Mouse (Mus musculus): ENCODE results near the gene Dop1b. TPM values are rescaled to one million over a fixed set of nuclear protein-coding genes. Genes with fewer than 3 reads are reported as not detected.

The Dop1b gene
- polyA plus RNA-seq, 1 experiment from 2014 or later, result 9.9 TPM

DNA sequence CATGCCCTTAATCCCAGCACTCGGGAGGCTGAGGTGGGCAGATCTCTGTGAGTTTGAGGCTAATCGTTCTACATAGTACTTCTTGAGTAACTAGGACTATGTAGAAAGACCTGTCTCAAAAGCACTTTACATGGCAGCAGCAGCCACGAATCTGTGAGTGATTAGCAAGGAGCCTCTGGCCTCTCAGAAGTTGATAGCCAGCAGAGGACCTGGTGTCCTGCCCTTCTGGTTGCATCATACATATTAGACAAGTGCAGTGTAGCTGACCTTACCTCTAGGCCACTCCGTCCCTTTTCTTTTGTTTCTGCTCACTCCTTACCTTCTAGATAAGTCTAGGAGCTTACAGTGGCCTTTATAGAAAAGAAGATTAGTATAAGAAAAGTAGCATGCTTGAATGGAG, 148.3 kb downstream of the Dop1b start:
- no peak for ATAC-seq (ENCODE audit: low FRiP score, low read depth)
- Histone ChIP-seq H3K27ac (no peak overlapping the region), H3K27me3 (no peaks in the 10 kb centered on the region), H3K9ac (no peak overlapping the region), H3K4me1 (no peaks in the 10 kb centered on the region), H3K36me3 (peaks cover 86% of the 10 kb centered on the region), H3K4me3 (no peak overlapping the region), H3K9me3 (no peaks in the 10 kb centered on the region), H3K4me2 (replicated peaks) (no peak overlapping the region)
- WGBS, result 88% methylated on average over 4 of the region's 4 CpGs

Other genes starting within 250 kb of the Dop1b start
- 14.2 and 18.6 TPM in 2 replicates for gene Setd4, start 107.8 kb upstream of the Dop1b start, polyA plus RNA-seq (2015; fragmentation: Nextera tagmentation; extraction: Ambion mirVana)
- gene Cbr1, start 106.1 kb upstream of the Dop1b start, polyA plus RNA-seq (2015; fragmentation: Nextera tagmentation; extraction: Ambion mirVana), result 124 TPM in 2 replicates
- not detected in 2 replicates for gene Gm5678, start 83.8 kb upstream of the Dop1b start, polyA plus RNA-seq (2015; fragmentation: Nextera tagmentation; extraction: Ambion mirVana)
- 2.4 and 3.2 TPM in 2 replicates for gene Cbr3, start 28.7 kb upstream of the Dop1b start, polyA plus RNA-seq (2015; fragmentation: Nextera tagmentation; extraction: Ambion mirVana)
- 38.5 TPM in 2 replicates for gene Morc3, start 120.2 kb downstream of the Dop1b start, polyA plus RNA-seq (2015; fragmentation: Nextera tagmentation; extraction: Ambion mirVana)
- gene Chaf1b, start 172.0 kb downstream of the Dop1b start, polyA plus RNA-seq (2015; fragmentation: Nextera tagmentation; extraction: Ambion mirVana), result 75.1 and 80.0 TPM in 2 replicates